Mouse (Mus musculus) bone marrow macrophage, adult 2 months (primary cell): ENCODE measurements around the gene Psmc3ip.

ENCODE experiments used
- CTCF ChIP-seq: IDR thresholded peaks from 2 replicates; pipeline ENCODE4 v1.5.1; 2012; ENCODE audit warnings: low read depth, mild to moderate bottlenecking, low read length, moderate library complexity
- POLR2A ChIP-seq: IDR thresholded peaks from 2 replicates; pipeline ENCODE4 v1.6.1; 2012; ENCODE audit warnings: mild to moderate bottlenecking, low read depth, low read length, borderline replicate concordance

GRCm38 (mm10) chr11:101131701-101132100 lies 36.5 kb upstream of the Psmc3ip start:
- TF ChIP-seq CTCF (peak; percentile 24), POLR2A (no peak)
